Mouse (Mus musculus) kidney, postnatal 36 days (tissue): Measurements from ENCODE around the gene Lrrk1.

Source experiments
- DNase-seq, 2 experiments: peaks; one replicate each; pipeline ENCODE4 v3.0.0; 2021 to 2022; ENCODE audit warnings: mixed read lengths in 2 of 2

Gene Lrrk1

DNA sequence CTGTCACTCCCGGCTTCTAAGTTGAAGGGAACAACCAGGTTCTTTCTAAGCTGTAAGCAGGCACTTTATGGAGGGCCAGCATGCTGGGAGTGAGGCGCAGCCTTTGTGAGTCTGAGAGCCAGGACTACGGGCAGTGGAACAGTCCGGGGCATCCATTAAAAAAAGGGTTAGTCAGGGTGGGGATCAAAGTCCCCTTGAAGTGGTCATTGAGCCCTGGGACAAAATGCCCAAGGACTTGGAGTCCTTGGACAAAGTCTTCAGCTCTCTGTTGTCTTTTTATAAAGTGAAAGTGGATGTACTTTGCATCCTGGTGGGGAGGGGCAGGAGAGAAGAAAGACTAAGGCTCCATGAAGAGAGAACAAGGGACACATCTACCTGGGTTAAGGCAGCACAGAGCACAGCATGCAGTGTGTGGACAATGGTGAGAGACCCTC is 168.3 kb downstream of the Lrrk1 start:
- peak; percentile 64 to 73 for DNase-seq

DNA sequence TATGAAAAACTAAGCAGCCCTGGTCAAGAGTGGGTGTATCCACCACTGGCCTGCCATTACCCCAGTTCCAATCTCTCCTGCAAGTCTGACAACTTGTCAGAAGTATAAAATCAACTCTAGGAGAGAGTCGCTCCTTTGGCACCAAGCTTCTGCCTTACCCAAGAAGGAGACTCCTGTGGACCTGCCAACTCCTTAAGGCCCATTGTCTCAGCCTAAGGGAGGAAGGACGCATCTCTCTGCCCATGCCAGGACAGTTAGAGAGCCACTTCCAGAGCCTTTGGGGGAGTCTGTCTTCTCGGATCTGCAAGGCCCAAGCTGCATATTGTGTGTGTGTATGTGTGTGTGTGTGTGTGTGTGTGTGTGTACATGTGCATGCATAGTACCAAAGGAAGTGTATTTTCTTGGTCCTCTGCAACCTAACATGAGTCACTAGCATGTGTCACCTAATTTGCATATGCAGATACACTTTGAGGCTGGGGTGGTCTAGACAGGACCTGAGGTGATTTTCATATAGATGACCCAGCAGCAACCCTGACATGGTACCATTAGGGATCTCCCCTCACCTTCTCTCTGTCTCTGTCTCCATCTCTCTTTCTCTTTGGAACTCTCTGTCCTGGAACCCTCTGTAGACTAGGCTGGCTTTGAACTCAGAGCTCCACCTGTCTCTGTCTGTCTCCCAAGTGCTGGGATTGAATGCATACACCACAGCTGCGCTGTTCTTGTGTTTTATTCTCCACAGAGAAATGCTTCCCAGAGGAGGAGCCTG is 168.9 kb downstream of the Lrrk1 start:
- DNase-seq = no peak

DNA sequence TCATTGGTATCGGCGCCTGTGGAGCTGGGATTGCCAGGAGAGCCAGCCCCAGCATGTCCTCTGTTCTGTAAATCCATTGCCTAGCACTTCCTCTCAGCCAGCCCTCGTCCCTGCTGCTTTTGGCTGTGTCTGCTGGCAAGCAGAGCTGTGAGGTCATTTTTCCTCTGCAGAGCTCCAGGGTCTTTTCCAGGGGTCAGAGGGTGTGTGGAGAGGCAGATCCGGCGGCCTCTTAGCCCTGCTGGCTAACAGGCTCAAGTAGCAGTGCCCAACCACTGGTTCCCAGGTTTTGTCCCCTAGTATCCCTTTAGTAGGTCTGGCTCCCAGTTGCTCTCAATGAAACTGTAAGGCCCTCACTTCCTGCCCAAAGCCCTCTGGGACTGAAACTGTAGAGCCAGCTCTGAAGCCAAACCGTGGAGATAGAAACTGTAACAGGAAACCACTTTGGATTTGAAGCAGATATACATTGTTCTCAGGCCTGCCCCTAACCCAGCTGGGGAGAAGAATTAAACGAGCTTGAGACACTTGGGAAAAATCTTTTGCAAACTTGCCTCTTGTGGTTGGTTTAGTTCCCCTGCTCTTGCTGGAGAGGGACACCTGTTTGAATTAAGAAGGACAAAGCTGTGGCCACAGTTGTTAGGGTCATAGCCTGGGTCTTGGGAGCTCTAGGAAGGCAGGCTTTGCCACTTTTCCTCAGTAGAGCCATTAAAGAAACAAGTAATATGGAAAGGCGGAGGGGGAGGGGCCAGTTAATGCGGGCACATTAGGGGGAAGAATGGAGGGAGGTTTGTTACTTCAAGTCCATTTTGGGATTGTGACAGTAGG is 169.7 kb downstream of the Lrrk1 start:
- peak; percentile 51 to 56 for DNase-seq

GRCm38 (mm10) chr7:66217531-66218094 is 170.5 kb downstream of the Lrrk1 start:
- no peak for DNase-seq

GRCm38 (mm10) chr7:66217011-66217410 is 171.1 kb downstream of the Lrrk1 start:
- peak; percentile 47 to 56 for DNase-seq

DNA sequence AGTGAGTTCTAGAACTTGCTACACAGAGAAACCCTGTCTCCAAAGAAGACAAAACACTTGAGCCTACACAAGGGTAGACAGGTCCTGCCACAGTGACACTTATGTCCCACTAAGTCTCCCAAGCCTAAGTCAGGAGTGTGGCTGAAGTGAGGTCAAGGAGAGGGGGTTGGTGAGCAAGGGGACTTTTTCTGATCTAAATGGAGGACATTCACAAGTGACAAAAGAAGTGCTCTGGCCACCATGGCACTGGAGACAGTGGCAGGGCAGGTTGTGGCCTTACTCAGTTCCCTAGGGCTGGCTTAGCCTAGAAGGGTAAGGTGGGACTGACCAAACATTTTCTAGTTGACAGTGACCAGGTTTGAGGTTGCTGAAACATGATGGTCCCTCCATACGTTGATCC is 172.2 kb downstream of the Lrrk1 start:
- no peak for DNase-seq

DNA sequence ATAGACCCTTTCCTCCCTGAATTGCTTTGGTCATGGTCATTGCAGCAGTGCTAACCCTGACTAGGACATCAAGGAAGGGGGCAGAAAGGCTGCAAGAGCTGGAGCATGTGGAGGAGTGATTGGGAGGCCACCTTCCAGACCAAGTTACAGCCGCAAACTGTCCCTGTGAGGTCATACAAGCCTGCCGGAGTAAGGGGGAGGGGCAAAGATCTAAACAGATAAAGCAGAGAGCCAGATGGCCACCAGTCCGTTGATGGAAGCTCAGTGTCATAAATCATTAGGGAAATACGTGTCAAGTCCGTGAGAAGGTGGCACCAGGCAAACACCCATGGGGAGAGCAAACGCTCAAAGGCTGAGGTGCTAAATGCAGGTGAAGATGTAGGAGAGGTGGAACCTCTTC is 173.7 kb downstream of the Lrrk1 start:
- no peak for DNase-seq

DNA sequence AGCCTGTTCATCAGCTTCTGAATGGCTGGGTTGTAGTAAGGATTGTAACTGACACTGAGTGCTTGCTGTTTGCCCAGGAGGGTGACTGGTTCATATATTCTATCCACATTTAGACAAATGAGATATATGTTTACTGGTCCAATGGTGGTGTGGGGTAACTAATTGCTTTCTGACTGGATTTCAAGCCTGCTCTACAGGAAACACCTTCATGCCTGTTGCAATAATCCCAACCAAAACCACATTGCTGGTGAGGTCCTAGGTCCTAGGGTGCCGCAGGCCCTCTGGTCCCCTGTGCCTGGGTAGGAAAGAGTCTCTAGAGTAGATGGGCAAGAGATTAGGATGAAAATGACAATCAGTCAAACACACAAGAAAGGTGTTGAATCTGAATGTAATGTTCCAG is 175.3 kb downstream of the Lrrk1 start:
- DNase-seq = no peak

DNA sequence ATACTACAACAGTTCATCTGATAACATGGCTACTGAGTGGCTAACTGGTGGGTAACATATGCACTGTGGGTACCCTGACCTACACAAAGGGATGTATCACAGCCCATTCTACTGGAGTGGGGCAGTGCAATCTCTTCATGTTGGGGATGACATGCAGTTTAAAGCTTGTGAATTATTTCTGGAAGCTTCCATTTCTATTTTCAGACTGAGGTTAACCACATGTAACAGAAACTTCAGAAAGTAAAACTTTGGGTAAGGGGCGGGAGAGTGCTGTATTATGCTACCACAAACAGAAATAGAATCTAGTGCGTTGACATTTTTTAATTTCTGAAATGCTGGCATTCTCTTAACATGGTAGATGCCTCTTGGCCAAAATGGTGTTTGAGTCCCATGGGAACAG is 178.2 kb downstream of the Lrrk1 start:
- DNase-seq = no peak

- no peak for DNase-seq
Measured at GRCm38 (mm10) chr7:66201657-66202056, 186.5 kb downstream of the Lrrk1 start.

DNA sequence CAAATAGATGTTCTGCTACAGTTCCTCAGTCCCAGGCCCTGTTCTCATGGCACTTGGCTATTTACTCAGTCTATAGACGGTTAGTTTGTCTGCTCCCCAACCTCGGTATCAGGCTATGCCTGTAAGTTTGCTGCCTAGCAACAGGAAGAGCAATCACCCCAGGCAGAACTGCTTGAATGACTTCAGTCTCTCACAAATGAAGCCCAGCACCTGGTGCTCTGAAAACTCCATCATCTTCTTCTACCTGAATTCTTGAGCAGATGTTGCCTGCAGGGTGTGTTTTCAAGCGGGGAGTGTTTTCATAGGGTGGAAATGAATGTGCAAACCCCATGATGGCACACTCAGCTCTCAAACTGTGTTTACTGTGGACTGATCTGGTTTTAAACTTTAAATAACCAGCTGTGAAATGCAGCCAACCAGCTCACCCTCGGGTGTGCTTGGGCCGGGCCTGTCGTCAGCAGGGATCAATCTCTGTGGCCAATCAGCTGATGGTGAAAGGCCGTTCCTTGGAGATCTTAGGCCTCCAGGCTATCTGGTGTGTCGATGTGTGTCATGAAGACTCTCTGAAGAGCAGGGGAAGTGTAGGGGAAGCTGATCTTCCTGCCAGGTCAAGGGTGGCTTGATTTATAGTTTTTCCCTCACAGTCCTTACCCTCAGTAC is 187.2 kb downstream of the Lrrk1 start:
- DNase-seq = no peak

- DNase-seq = no peak
Measured at GRCm38 (mm10) chr7:66200383-66200782, 187.8 kb downstream of the Lrrk1 start.

GRCm38 (mm10) chr7:66199391-66199831 is 188.7 kb downstream of the Lrrk1 start:
- DNase-seq = peak in 1 of 2 experiments; percentile 6

DNA sequence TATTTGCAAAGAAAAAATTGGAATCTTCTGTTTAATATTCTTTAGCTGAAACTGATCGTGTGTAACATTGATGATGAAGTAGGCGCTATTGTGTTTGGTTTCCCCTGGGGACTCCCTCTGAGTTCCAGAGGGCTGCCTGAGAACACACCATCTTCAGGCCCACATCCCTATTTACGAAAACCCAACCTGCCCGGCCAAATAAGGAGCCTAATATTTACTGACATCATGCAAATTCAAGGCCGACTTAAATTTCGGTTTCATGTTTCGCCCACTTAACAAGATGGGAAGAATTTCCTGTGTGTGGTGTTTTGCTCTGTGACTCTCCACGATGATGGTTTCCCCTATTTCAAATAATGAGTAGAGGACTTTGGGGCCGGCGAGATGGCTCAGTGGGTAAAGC is 189.7 kb downstream of the Lrrk1 start:
- no peak for DNase-seq

- DNase-seq = no peak
Measured at GRCm38 (mm10) chr7:66196609-66197445, 191.3 kb downstream of the Lrrk1 start.

DNA sequence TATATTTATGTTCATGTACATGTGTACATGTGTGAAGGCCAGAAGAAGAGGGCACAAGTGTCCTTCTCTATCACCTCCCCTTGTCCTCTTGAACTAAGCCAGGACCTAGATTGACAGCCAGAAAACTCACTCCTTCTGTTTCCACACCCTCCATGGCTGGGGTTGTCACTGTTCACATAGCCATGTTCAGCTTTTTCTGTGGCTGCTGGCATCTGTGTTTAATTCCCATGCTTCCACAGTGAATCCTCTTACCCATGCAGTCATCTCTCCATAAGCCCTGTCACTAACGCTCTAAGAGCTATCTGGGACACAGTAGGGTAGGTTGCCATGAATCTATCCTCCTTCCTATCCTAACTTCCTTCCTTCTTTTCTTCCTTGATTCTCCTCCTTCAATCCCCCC is 192.3 kb downstream of the Lrrk1 start:
- DNase-seq = no peak

DNA sequence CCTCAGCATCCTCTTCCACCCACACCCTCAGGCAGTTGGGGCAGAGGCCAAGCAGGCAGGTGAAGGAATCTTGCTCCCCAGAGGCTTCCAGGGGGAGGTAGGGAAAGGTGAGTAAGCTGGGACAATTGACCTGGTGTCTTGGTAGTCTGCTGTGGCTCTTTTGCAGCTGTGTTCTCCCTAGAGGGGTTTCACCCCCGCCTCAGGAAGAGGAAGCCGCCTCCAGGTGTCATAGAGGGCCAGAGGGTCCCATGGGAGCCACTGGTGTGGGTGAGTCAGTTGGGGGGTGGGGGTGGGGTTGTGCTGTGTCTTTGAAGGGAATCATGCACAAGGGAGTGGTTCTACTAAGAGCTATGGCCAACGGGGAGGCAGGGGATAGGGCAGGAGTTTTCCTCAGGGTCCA is 193.6 kb downstream of the Lrrk1 start:
- no peak for DNase-seq

GRCm38 (mm10) chr7:66190385-66190784 is 197.8 kb downstream of the Lrrk1 start:
- DNase-seq = peak in 1 of 2 experiments; percentile 57

DNA sequence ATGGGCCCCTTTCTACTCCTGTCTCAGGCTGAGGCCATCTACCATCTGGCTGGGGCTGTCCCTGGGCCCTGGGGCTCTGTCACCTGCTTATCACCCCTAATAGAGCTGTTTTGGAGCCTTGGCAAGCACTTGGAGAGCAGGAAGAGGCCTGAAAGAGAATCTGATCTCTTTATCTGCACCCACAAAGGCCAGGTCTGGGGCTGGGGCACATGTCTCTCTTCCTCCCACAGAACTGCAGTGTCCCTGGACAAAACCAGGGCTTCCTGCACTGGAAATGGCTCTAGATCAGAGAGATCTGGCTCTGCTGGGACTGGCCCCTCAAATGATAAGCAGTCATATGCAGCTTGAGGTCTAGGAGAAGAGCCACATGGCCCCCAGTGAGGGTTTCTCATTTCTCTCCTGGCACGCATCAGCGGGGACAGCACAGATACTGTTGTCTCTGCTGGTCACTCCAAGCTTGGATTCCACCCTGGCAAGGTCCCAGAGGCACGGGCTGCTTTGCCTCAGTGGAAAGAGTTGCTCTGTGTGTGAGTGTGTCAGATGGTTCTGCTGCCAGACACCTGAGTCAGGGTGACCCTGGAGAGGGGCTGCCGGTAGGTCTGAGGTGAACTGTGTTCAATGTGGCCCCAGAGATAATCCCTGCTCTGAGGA is 200.4 kb downstream of the Lrrk1 start:
- DNase-seq = no peak

GRCm38 (mm10) chr7:66185370-66185769 is 202.8 kb downstream of the Lrrk1 start:
- DNase-seq = no peak

- no peak for DNase-seq
Measured at GRCm38 (mm10) chr7:66184026-66184425, 204.1 kb downstream of the Lrrk1 start.

DNA sequence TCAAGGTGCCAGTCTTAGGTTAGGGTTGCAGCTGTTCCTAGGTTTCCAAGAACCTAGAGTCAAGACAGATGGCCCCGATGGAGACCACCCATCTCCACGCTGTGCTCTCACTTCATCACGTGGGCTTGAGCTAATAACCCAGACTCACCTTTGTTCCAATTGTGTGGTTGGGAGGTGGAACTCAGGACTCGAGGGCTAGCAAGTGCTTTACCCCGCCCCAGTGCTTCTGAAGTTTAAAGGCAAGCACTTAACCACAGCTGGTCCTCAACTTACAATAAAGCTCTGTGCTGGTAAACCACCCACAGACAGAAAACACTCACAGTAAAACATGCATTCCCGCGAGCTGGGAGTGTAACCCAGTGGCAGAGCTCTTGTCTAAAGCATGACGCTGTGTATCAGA is 204.7 kb downstream of the Lrrk1 start:
- DNase-seq = no peak
